Mouse (Mus musculus): ENCODE results near the gene Cpox.

DNA sequence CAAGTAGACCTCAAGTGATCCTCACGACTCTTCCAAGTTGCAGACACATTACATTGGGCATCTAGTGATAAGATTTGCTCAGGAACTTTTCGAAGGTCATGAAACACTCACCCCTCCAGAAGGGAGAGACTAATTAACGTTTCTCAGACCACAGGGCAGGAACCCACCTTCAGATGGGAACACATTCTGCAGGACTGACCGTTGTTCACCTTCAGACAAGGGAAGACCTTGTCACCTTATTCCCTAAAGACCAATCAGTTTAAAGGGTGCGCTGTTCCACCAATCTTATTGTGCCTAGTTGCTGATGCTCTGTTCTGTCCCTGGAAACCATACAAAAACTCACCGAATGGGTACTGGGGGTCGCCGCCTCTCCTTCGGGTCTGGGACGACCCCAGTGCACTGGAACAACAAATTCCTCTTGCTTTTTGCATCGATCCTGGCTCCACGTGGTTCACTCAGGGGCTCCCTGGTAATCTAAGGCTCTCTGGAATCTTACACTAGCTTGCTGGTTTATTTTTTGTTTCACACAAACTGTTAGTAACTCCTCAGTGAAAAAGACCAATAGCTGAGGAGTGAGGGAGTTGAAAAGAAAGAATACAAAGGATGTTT is 30.8 kb downstream of the Cpox start:
- TF ChIP-seq POLR2A (IDR thresholded peaks at IDR 0.05; ENCODE audit: insufficient read depth, low read depth, low read length) (no peak), CTCF (IDR thresholded peaks at IDR 0.05) (no peak)
